Mouse (Mus musculus): ENCODE results near the gene Surf4. TPM values are rescaled to one million over a fixed set of nuclear protein-coding genes. Genes with fewer than 3 reads are reported as not detected.

Gene Surf4
- total RNA-seq, 1 experiment, result 234 TPM

DNA sequence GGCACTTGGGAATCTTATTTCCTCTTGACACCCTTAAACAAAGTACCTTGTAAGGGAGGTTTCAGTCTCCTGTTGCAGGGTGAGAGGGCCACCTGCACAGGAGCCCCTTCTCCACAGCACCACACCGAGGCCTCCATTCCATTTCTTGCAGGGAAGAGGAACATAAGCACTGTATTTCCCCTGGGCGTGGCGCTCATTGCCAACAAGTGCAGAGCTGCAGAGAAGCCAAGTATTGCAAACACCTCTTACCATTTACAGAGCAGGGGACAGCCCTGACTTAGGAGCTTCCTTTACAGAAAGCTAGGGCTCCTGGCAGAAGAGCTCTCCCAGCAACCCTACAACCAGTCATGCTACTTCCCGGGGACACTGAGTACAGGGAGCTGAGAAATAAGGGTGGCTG, 18.5 kb upstream of the Surf4 start:
- TF ChIP-seq CHD2 (IDR thresholded peaks at IDR 0.05; ENCODE audit: low read depth, low read length), result no peak
- Histone ChIP-seq H3K27ac (ENCODE audit: insufficient read depth, low read depth, low read length, poor library complexity, severe bottlenecking) (no peak overlapping the region), H3K9ac (ENCODE audit: insufficient read depth, low read depth, low read length, poor library complexity, severe bottlenecking) (no peak overlapping the region), H3K36me3 (ENCODE audit: control insufficient read depth, insufficient read depth, low read length, poor library complexity, severe bottlenecking) (peaks cover 33% of the 10 kb centered on the region), H3K4me1 (ENCODE audit: control insufficient read depth in 2 of 2, insufficient read depth in 2 of 2, low read length in 2 of 2, poor library complexity in 1 of 2) (peaks cover 3 to 9% of the 10 kb centered on the region in 2 experiments; a peak in 2 of 4 replicates), H3K4me3 (ENCODE audit: insufficient read depth in 1 of 2, low read depth in 1 of 2, low read length in 2 of 2, poor library complexity in 1 of 2, severe bottlenecking in 1 of 2) (no peak overlapping the region), H3K9me3 (ENCODE audit: control insufficient read depth, insufficient read depth, low read depth, low read length) (no peaks in the 10 kb centered on the region)
- in situ Hi-C loops (cut with MboI; ENCODE audit: low sequenced_read_pairs in 2 of 2, unreplicated experiment in 2 of 2), result no loop called here
- no peak for DNase-seq (ENCODE audit: low read depth, low spot score)

DNA sequence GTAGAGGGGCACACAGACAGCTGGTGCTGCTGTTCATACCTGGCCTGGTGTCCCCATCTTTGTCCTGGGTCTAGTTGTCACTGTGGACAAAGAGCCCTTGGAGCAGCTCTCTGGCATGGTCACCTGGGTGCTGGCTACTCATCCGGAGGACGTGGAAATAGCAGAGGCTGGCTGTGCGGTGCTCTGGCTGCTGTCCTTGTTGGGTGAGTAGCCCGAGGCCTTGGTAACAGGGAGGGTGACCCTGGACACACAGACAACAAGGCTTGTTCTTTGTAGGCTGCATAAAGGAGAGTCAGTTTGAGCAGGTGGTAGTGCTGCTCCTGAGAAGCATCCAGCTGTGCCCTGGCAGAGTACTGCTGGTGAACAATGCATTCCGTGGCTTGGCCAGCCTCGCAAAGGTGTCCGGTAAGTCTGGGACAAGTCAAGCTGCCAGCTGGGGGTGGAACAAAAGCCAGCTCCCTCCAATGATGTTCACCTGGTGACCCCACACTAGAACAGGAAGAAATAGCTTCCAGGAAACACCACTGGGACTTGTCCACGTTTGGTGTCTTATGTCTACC, 17.7 kb upstream of the Surf4 start:
- H3K4me1 ChIP-seq (ENCODE audit: control insufficient read depth in 2 of 2, insufficient read depth in 2 of 2, low read length in 2 of 2, poor library complexity in 1 of 2), result peaks cover 3 to 9% of the 10 kb centered on the region in 2 experiments; a peak in 2 of 4 replicates
- TF ChIP-seq CHD2 (IDR thresholded peaks at IDR 0.05; ENCODE audit: low read depth, low read length), result no peak
- H3K9me3 ChIP-seq (ENCODE audit: control insufficient read depth, insufficient read depth, low read depth, low read length), result no peaks in the 10 kb centered on the region
- DNase-seq (ENCODE audit: low read depth, low spot score), result no peak
- no peak overlapping the region for H3K9ac ChIP-seq (ENCODE audit: insufficient read depth, low read depth, low read length, poor library complexity, severe bottlenecking)
- H3K27ac ChIP-seq (ENCODE audit: insufficient read depth, low read depth, low read length, poor library complexity, severe bottlenecking), result no peak overlapping the region
- peaks cover 28% of the 10 kb centered on the region for H3K36me3 ChIP-seq (ENCODE audit: control insufficient read depth, insufficient read depth, low read length, poor library complexity, severe bottlenecking)
- in situ Hi-C loops (cut with MboI; ENCODE audit: low sequenced_read_pairs in 2 of 2, unreplicated experiment in 2 of 2), result no loop called here
- no peak overlapping the region for H3K4me3 ChIP-seq (ENCODE audit: insufficient read depth in 1 of 2, low read depth in 1 of 2, low read length in 2 of 2, poor library complexity in 1 of 2, severe bottlenecking in 1 of 2)

DNA sequence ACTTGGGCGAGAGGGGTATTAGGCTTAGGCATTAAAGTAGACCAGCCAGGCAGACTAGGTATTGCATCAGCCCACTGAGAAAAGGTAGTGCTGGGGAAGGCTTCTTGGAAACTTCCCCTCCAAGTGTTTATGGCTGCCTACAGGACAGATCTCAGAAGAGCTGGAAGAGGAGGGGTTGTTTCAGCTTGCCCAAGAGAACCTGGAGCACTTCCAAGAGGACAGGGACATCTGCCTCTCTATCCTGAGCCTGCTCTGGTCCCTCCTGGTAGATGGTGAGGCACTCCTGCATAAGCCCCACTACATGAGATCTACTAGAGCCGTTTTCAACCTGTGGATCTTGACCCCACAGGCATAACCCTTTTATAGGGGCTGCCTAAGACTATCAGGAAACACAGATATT, 16.7 kb upstream of the Surf4 start:
- TF ChIP-seq ZNF384 (IDR thresholded peaks at IDR 0.05; ENCODE audit: low read depth, low read length), result no peak
- TF ChIP-seq ZC3H11A (IDR thresholded peaks at IDR 0.05; ENCODE audit: borderline replicate concordance, low read depth, low read length), result no peak
- no peak for TF ChIP-seq CHD2 (IDR thresholded peaks at IDR 0.05; ENCODE audit: low read depth, low read length)
- TF ChIP-seq MAFK (IDR thresholded peaks at IDR 0.05; ENCODE audit: insufficient read depth, low read depth, low read length), result no peak
- no peak for TF ChIP-seq HCFC1 (IDR thresholded peaks at IDR 0.05; ENCODE audit: borderline replicate concordance, insufficient read depth, low read length)

DNA sequence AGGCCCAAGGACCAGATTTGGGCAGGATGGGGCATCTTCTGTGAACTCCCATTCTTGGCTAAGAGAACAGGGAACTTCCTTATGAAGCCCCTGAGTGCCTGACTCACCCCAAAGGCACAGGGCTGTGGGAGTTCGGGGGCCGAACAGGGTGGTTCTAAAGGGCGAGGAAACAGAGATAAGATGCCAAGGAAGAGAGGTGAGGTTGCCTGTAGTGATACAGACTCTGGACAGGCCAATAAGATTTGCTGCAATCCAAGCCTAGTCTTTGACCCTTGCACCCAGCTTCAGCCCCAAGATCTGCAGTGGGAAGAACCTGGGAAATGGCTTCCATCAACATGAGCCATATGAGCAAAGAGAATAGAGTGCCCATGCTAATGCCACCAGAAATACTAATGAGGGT, 9.5 kb upstream of the Surf4 start:
- Histone ChIP-seq H3K9ac (ENCODE audit: insufficient read depth, low read depth, low read length, poor library complexity, severe bottlenecking) (no peak overlapping the region), H3K36me3 (ENCODE audit: control insufficient read depth, insufficient read depth, low read length, poor library complexity, severe bottlenecking) (no peaks in the 10 kb centered on the region), H3K4me1 (ENCODE audit: control insufficient read depth in 2 of 2, insufficient read depth in 2 of 2, low read length in 2 of 2, poor library complexity in 1 of 2) (no peaks in the 10 kb centered on the region), H3K27ac (ENCODE audit: insufficient read depth, low read depth, low read length, poor library complexity, severe bottlenecking) (no peak overlapping the region), H3K4me3 (ENCODE audit: insufficient read depth in 1 of 2, low read depth in 1 of 2, low read length in 2 of 2, poor library complexity in 1 of 2, severe bottlenecking in 1 of 2) (no peak overlapping the region), H3K9me3 (ENCODE audit: control insufficient read depth, insufficient read depth, low read depth, low read length) (no peaks in the 10 kb centered on the region)
- no peak for DNase-seq (ENCODE audit: low read depth, low spot score)
- TF ChIP-seq MAFK (IDR thresholded peaks at IDR 0.05; ENCODE audit: insufficient read depth, low read depth, low read length), result no peak
- in situ Hi-C loops (cut with MboI; ENCODE audit: low sequenced_read_pairs in 2 of 2, unreplicated experiment in 2 of 2), result no loop called here

More for the DNA sequence above, 16.7 kb upstream of the Surf4 start:
- Histone ChIP-seq H3K4me3 (ENCODE audit: insufficient read depth in 1 of 2, low read depth in 1 of 2, low read length in 2 of 2, poor library complexity in 1 of 2, severe bottlenecking in 1 of 2) (no peak overlapping the region), H3K4me1 (ENCODE audit: control insufficient read depth in 2 of 2, insufficient read depth in 2 of 2, low read length in 2 of 2, poor library complexity in 1 of 2) (peaks cover 3 to 9% of the 10 kb centered on the region in 2 experiments; a peak in 2 of 4 replicates), H3K9me3 (ENCODE audit: control insufficient read depth, insufficient read depth, low read depth, low read length) (no peaks in the 10 kb centered on the region), H3K9ac (ENCODE audit: insufficient read depth, low read depth, low read length, poor library complexity, severe bottlenecking) (no peak overlapping the region), H3K36me3 (ENCODE audit: control insufficient read depth, insufficient read depth, low read length, poor library complexity, severe bottlenecking) (peaks cover 24% of the 10 kb centered on the region), H3K27ac (ENCODE audit: insufficient read depth, low read depth, low read length, poor library complexity, severe bottlenecking) (no peak overlapping the region)
- DNase-seq (ENCODE audit: low read depth, low spot score), result no peak
- in situ Hi-C loops (cut with MboI; ENCODE audit: low sequenced_read_pairs in 2 of 2, unreplicated experiment in 2 of 2), result no loop called here

DNA sequence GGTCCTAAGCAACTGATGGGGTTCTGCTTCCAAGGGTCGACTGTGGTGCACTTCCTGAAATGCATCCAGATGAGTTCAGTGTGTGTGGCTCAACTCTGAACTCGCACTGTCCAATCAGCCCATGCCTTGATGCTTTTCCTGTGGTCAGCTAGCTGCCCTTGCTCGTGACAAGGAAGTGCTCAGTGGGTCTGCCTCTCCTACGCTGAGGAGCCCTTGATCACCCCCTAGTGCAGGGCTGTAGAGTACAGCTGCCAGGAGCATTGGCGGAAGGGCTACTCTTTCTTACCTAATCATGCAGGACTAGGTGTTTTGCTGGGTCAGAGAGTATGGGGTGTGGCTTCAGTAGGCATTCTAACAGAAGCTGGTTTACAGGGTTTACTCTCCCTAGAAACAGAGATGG, 7.8 kb upstream of the Surf4 start:
- H3K9me3 ChIP-seq (ENCODE audit: control insufficient read depth, insufficient read depth, low read depth, low read length), result no peaks in the 10 kb centered on the region
- no peaks in the 10 kb centered on the region for H3K36me3 ChIP-seq (ENCODE audit: control insufficient read depth, insufficient read depth, low read length, poor library complexity, severe bottlenecking)
- H3K9ac ChIP-seq (ENCODE audit: insufficient read depth, low read depth, low read length, poor library complexity, severe bottlenecking), result no peak overlapping the region
- in situ Hi-C loops (cut with MboI; ENCODE audit: low sequenced_read_pairs in 2 of 2, unreplicated experiment in 2 of 2), result no loop called here
- no peak for DNase-seq (ENCODE audit: low read depth, low spot score)
- no peak overlapping the region for H3K4me3 ChIP-seq (ENCODE audit: insufficient read depth in 1 of 2, low read depth in 1 of 2, low read length in 2 of 2, poor library complexity in 1 of 2, severe bottlenecking in 1 of 2)
- TF ChIP-seq ZC3H11A (IDR thresholded peaks at IDR 0.05; ENCODE audit: borderline replicate concordance, low read depth, low read length) (no peak), ZNF384 (IDR thresholded peaks at IDR 0.05; ENCODE audit: low read depth, low read length) (no peak), CHD2 (IDR thresholded peaks at IDR 0.05; ENCODE audit: low read depth, low read length) (no peak), MAFK (IDR thresholded peaks at IDR 0.05; ENCODE audit: insufficient read depth, low read depth, low read length) (no peak), HCFC1 (IDR thresholded peaks at IDR 0.05; ENCODE audit: borderline replicate concordance, insufficient read depth, low read length) (no peak)
- H3K27ac ChIP-seq (ENCODE audit: insufficient read depth, low read depth, low read length, poor library complexity, severe bottlenecking), result no peak overlapping the region
- H3K4me1 ChIP-seq (ENCODE audit: control insufficient read depth in 2 of 2, insufficient read depth in 2 of 2, low read length in 2 of 2, poor library complexity in 1 of 2), result no peaks in the 10 kb centered on the region

Data from ES-E14 (cell line).